Mouse (Mus musculus) ES-E14 (cell line): Measurements from ENCODE around the gene Ppp2r5c. TPM values are rescaled to one million over a fixed set of nuclear protein-coding genes. Genes with fewer than 3 reads are reported as not detected.

Experiments used
- DNase-seq: peaks from one replicate; pipeline ENCODE4 v3.0.0-alpha.2; 2013; ENCODE audit warnings: low read depth, low spot score
- H3K27ac ChIP-seq: 2 replicates; pipeline ENCODE4 v1.5.1; 2012; ENCODE audit warnings: low read depth, mild to moderate bottlenecking, low read length, moderate library complexity, mixed read lengths; ENCODE audit not compliant: poor library complexity, insufficient read depth, severe bottlenecking
- H3K36me3 ChIP-seq: 2 replicates; pipeline ENCODE4 v1.6.1; 2012; ENCODE audit warnings: mild to moderate bottlenecking, low read length, moderate library complexity, mixed read lengths; ENCODE audit not compliant: control insufficient read depth, poor library complexity, insufficient read depth, severe bottlenecking
- H3K4me1 ChIP-seq, 2 experiments: fragments of 150-350 bp in 1 of 2; sonication (generic) in 1 of 2; 2 replicates each; pipeline ENCODE4 v1.6.1; 2012; ENCODE audit warnings: low read length in 2 of 2, mild to moderate bottlenecking in 1 of 2, mixed read lengths in 1 of 2; ENCODE audit not compliant: control insufficient read depth in 2 of 2, insufficient read depth in 2 of 2, poor library complexity in 1 of 2
- H3K4me3 ChIP-seq, 2 experiments: fragments of 150-350 bp in 1 of 2; sonication (generic) in 1 of 2; 2 replicates each; pipeline ENCODE4 v1.5.1; 2012; ENCODE audit warnings: low read length in 2 of 2, low read depth in 1 of 2, mild to moderate bottlenecking in 1 of 2, mixed read lengths in 1 of 2; ENCODE audit not compliant: insufficient read depth in 1 of 2, poor library complexity in 1 of 2, severe bottlenecking in 1 of 2
- H3K9ac ChIP-seq: 2 replicates; pipeline ENCODE4 v1.6.1; 2012; ENCODE audit warnings: low read depth, mild to moderate bottlenecking, low read length, mixed read lengths; ENCODE audit not compliant: poor library complexity, insufficient read depth, severe bottlenecking
- H3K9me3 ChIP-seq: fragments of 150-350 bp; sonication (generic); 2 replicates; pipeline ENCODE4 v1.6.1; 2012; ENCODE audit warnings: low read depth, mild to moderate bottlenecking, low read length; ENCODE audit not compliant: control insufficient read depth, insufficient read depth
- CHD2 ChIP-seq: IDR thresholded peaks from 2 replicates; pipeline ENCODE4 v1.6.1; 2014; ENCODE audit warnings: mild to moderate bottlenecking, low read depth, low read length, inconsistent platforms
- HCFC1 ChIP-seq: IDR thresholded peaks from 2 replicates; pipeline ENCODE4 v1.6.1; 2012; ENCODE audit warnings: low read length, inconsistent platforms, borderline replicate concordance; ENCODE audit not compliant: insufficient read depth
- MAFK ChIP-seq: IDR thresholded peaks from 2 replicates; pipeline ENCODE4 v1.6.1; 2014; ENCODE audit warnings: mild to moderate bottlenecking, low read depth, low read length, inconsistent platforms; ENCODE audit not compliant: insufficient read depth
- ZC3H11A ChIP-seq: IDR thresholded peaks from 2 replicates; pipeline ENCODE4 v1.6.1; 2012; ENCODE audit warnings: low read depth, mild to moderate bottlenecking, inconsistent platforms, low read length, borderline replicate concordance
- ZNF384 ChIP-seq: IDR thresholded peaks from 2 replicates; pipeline ENCODE4 v1.6.1; 2012; ENCODE audit warnings: low read depth, low read length, inconsistent platforms
- in situ Hi-C, 2 experiments: fragments of 600-800 bp; cut with MboI; formaldehyde crosslinking; loops; one replicate each; pipeline ENCODE4 v1.15.1; 2025; ENCODE audit warnings: low sequenced_read_pairs in 2 of 2, inconsistent platforms in 1 of 2; ENCODE audit not compliant: unreplicated experiment in 2 of 2
- total RNA-seq: library from RNA; depleted of rRNA; stranded (reverse); fragments of 300-350 nt; gene quantifications from 2 replicates; pipeline ENCODE4 v1.2.3, GENCODE M21; 2012

Ppp2r5c gene
- total RNA-seq, 1 experiment = 62.1 TPM

DNA sequence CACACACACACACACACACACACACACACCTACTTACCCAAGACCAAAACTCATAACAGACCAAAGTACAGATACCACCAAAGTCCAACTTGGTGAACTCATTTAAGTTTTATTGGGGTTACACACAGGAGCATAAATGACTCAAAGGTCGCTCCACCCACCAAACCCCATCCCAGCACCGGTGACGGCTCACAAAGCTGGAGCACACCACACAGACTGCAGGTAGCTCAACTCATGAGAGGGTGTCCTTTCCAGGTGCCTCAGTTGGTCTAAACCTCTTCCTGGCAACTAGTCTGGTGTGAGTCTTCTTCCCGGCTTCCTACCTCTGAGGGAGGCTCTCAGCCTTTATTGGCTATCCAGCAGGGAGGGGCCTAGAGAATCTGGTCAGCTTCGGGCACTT, 2.4 kb upstream of the Ppp2r5c start:
- no peak for DNase-seq
- H3K27ac ChIP-seq = no peak overlapping the region
- TF ChIP-seq CHD2 = no peak
- TF ChIP-seq HCFC1 = no peak
- TF ChIP-seq ZC3H11A = no peak
- no peak for TF ChIP-seq MAFK
- no peak overlapping the region for H3K9ac ChIP-seq
- H3K9me3 ChIP-seq = no peaks in the 10 kb centered on the region
- no peak overlapping the region for H3K4me3 ChIP-seq
- H3K36me3 ChIP-seq = no peaks in the 10 kb centered on the region
- in situ Hi-C loops = loop anchor here in 1 of 2 experiments (25.0 kb wide), 1 partner anchor 393 kb away; the partner anchor contains the start of gene Mok
- H3K4me1 ChIP-seq = peaks cover 0 to 2% of the 10 kb centered on the region in 2 experiments; a peak in 1 of 4 replicates

DNA sequence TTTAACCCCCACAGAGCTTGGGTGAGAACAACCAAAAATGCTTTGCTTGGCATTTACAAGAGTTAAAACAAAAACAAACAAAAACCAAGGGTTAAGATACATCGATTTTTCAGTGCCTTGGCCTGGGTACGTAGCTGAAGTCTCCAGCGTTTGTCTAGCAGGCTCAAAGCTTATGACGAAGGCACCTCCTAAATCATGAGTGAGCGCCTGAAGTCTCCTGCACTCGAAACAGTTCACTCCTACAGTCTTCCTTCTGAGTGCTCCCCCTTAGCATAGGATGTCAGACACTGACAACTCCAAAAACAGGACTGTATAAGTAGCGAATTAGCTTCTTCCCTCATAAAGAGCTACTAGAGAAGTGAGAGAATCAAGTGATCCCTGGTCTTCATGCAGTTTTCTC, 1.1 kb upstream of the Ppp2r5c start:
- Histone ChIP-seq H3K4me3 (peak overlapping the region; percentile 94 to 100), H3K9ac (peak overlapping the region; percentile 54; the same call in 1 of the 2 replicates), H3K9me3 (no peaks in the 10 kb centered on the region), H3K4me1 (peaks cover 0 to 2% of the 10 kb centered on the region in 2 experiments; a peak in 1 of 4 replicates), H3K36me3 (peaks cover 7% of the 10 kb centered on the region; the same call in 1 of the 2 replicates), H3K27ac (no peak overlapping the region)
- TF ChIP-seq ZNF384 (no peak), MAFK (no peak)
- DNase-seq = no peak
- in situ Hi-C loops = loop anchor here in 1 of 2 experiments (25.0 kb wide), 1 partner anchor 392 kb away; the partner anchor contains the start of gene Mok

DNA sequence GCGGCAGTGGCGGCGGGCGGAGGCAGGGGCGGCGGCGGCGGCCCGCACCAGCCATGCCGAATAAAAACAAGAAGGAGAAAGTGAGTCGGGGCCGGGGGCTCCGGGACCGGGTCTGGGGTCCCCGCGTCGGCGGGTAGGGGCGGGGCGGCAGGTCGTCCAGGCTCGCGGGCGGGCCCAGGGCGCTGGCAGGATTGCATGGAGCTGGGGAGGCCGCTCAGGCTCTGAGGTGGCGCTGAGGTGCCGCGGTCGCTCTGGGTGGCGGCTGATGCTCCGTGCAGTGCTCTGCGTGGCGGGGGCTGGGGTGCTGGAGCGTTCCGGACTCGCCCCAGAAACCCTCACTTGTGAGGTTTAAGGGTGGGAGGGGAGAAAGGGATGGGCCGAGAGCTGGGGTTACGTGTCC, 386 bp downstream of the Ppp2r5c start:
- DNase-seq = no peak
- no peaks in the 10 kb centered on the region for H3K9me3 ChIP-seq
- peak overlapping the region; percentile 10; the same call in 1 of the 2 replicates for H3K27ac ChIP-seq
- in situ Hi-C loops = loop anchor here in 1 of 2 experiments (25.0 kb wide), 1 partner anchor 390 kb away; the partner anchor contains the start of gene Mok
- H3K36me3 ChIP-seq = peaks cover 9% of the 10 kb centered on the region; the same call in 1 of the 2 replicates
- peak overlapping the region; percentile 82 to 90 for H3K4me3 ChIP-seq
- H3K9ac ChIP-seq = peak overlapping the region; percentile 77
- peaks cover 0 to 2% of the 10 kb centered on the region in 2 experiments; a peak in 1 of 4 replicates for H3K4me1 ChIP-seq
- TF ChIP-seq ZNF384 (no peak), HCFC1 (no peak), CHD2 (no peak), MAFK (no peak), ZC3H11A (no peak)

DNA sequence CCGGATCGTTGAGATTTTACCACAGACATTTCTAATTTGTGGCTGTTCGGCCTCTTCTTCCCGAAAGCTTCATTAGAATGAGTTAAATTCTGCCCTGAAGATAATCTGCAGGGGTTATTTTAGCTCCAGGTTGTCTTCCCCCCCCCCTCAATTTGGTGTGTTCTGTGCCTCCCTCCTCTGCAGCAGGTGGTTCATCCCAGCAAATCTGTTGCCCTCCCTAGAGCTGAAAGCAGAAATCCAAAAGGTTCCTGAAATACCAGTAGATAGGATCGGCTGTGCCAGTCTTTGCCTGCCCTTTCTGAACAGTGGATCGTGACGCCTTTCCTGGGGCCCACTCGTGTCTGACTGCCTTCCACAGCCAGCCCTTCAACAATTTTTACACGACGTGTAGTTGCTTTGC, 1.8 kb downstream of the Ppp2r5c start:
- Histone ChIP-seq H3K9ac (no peak overlapping the region), H3K36me3 (peaks cover 9% of the 10 kb centered on the region; the same call in 1 of the 2 replicates), H3K4me1 (peaks cover 0 to 2% of the 10 kb centered on the region in 2 experiments; a peak in 1 of 4 replicates), H3K4me3 (no peak overlapping the region), H3K27ac (no peak overlapping the region), H3K9me3 (no peaks in the 10 kb centered on the region)
- no peak for DNase-seq
- TF ChIP-seq HCFC1 (no peak), MAFK (no peak), ZNF384 (no peak), ZC3H11A (no peak), CHD2 (no peak)
- in situ Hi-C loops = loop anchor here in 1 of 2 experiments (25.0 kb wide), 1 partner anchor 389 kb away; the partner anchor contains the start of gene Mok

DNA sequence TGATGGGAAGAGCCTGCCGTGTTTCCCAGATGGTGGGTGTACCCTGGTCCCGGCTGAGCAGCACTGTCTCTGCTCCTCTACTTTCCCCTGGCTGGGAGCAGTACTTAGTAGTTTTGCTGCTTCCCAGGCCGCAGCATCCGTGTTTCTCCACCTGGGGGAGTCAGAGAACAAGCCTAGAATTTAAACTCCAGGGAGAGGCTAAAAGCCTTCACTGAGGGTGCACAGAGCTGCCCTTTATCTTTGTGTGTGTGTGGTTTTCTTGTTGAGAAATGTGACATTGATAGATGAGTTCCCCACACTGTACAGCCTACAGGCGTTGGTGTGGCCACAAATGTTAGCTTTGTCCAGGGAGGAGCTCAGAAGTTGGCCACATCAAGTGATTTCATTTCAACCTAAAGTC, 7.3 kb downstream of the Ppp2r5c start:
- peaks cover 4 to 8% of the 10 kb centered on the region in 2 experiments; a peak in 2 of 4 replicates for H3K4me1 ChIP-seq
- no peaks in the 10 kb centered on the region for H3K9me3 ChIP-seq
- in situ Hi-C loops = no loop called here
- H3K9ac ChIP-seq = peak overlapping the region; percentile 41
- peaks cover 9% of the 10 kb centered on the region; the same call in 1 of the 2 replicates for H3K36me3 ChIP-seq
- H3K27ac ChIP-seq = no peak overlapping the region
- TF ChIP-seq ZNF384 (no peak), CHD2 (no peak), ZC3H11A (peak; percentile 96), HCFC1 (no peak), MAFK (no peak)
- H3K4me3 ChIP-seq = no peak overlapping the region
- peak; percentile 69 for DNase-seq
